Mouse (Mus musculus): ENCODE measurements at regions not wholly inside any gene's neighbourhood (a gene's known extent, or its start where the extent isn't known, plus 50 kb on each side); places are given as distances from the start of the nearest gene placed in this dataset.
"Not testable (repeated sequence)": the region's sequence is repeated elsewhere in the genome, so short reads cannot be mapped to it uniquely, and the experiment has no call there.

DNA sequence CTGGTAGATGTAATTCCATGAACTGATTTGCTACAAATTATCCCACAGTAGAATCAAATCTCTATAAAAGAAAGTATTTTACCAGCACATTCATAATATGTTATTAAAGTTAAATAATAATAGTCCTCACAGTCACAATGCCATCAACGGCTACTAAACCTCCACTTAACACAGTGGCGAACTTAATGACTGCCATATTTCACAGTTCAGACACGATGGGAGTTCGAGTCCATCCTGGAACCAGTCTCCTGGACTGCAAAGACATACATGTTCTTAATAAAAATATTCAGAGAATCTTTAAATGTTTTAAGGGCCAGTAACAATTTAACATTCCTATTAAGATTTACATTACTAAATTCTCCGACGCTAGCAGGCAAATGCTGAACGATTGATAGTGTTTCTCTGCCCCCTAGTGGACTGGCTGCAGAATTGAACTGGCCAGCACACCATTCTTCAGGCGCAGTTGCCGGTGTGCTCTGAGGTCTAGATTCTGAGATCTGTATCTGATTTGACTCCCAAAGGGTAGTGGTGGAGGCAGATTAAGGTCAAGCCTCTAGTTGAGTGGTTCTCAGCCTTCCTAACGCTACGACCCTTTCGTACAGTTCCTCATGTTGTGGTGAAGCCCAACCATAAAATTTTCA, 182.3 kb downstream of the Csl start:
- DNase-seq (ENCODE audit: extremely low read depth, low read depth) = no peak

- DNase-seq (ENCODE audit: extremely low read depth, low read depth) = no peak
These were observed 181.1 kb downstream of the Csl start for GRCm38 (mm10) chr10:99578366-99578765.

- no peak for DNase-seq (ENCODE audit: extremely low read depth, low read depth)
These were observed 179.3 kb downstream of the Csl start for GRCm38 (mm10) chr10:99580191-99580590.

DNA sequence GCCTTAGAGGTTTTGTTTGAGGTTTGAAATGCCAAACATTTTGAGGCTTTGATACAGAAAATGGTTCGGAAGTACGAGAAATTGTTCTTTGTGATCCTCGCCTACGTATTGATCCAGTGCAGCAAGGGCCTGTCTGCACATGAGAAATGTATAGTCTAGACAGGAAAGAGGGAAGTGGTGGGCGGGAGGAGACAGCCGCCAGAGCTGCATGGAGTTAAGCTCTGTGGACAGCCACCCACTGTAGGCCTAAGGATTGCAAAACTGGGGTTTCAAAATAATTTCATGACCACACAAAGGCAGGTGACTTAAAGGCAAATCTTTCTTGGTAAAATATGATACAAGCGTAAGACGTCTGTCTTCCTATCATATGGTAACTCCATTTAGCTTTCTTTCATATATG, 178.4 kb downstream of the Csl start:
- DNase-seq (ENCODE audit: extremely low read depth, low read depth) = no peak

GRCm38 (mm10) chr10:99584855-99585254, 174.6 kb downstream of the Csl start:
- no peak for DNase-seq (ENCODE audit: extremely low read depth, low read depth)

GRCm38 (mm10) chr10:99592220-99592619, 167.2 kb downstream of the Csl start:
- no peak for DNase-seq (ENCODE audit: extremely low read depth, low read depth)

GRCm38 (mm10) chr10:99595659-99596058, 163.8 kb downstream of the Csl start:
- DNase-seq (ENCODE audit: extremely low read depth, low read depth) = no peak

GRCm38 (mm10) chr10:99599142-99600120, 160.0 kb downstream of the Csl start:
- DNase-seq (ENCODE audit: extremely low read depth, low read depth) = not testable (repeated sequence)

GRCm38 (mm10) chr10:99602331-99602730, 157.1 kb downstream of the Csl start:
- DNase-seq (ENCODE audit: extremely low read depth, low read depth) = no peak

DNA sequence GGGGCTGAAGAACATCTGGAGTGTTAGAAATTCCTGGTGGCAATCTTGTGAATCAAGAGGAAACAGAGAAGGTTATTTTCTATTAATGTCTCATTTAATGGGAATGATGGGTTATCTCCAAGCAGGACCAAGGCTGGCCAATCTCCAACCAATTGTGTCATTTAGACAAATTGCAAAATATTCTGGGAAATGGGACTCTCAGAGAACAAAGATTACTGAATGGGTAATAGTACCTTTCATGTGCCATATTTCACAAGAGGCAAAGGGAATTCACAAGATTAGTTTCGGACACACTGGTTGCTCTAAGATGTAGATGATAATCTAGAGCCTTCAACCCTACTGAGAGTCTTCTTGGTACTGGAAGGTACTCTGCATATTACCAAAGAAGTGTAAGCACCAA, 155.3 kb downstream of the Csl start:
- no peak for DNase-seq (ENCODE audit: extremely low read depth, low read depth)

DNA sequence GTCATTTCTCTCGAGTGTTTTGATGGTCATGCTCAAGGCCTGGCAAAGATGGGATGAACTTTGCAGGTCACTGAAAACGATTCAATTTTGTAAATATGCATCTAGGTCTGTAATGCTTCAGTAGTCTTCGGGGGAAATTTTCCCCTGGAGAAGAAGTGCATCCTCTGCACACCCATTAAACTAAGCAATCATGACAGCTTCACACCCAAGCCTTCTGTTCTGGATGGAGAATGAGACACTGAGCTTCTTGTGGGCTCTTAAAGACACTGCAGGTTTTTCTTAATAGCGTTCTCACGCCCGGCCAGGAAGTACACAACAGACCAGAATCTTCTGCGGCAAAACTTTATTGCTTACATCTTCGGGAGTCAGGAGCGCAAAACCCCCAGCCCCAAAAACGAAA, 151.0 kb downstream of the Csl start:
- no peak for DNase-seq (ENCODE audit: extremely low read depth, low read depth)

GRCm38 (mm10) chr10:99609420-99609819, 150.0 kb downstream of the Csl start:
- DNase-seq (ENCODE audit: extremely low read depth, low read depth) = no peak

DNA sequence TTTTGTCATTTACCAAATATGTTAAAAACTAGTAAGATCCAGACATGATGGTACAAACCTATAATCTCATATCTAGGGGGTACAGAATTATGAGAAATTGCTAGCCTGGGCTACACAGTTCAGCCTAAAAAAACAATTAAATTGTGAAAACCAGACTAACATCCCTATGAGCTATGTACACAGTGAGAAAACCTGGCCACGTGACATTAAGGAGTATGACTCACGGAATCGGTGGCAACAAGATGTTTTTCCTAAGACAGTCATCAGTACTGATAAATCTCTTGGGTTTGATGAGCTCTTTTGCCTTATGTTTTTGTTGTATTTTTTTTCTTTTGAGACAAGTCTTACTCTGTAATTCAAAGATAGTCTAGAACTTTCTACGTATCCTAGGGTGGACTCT, 148.6 kb downstream of the Csl start:
- no peak for DNase-seq (ENCODE audit: extremely low read depth, low read depth)

DNA sequence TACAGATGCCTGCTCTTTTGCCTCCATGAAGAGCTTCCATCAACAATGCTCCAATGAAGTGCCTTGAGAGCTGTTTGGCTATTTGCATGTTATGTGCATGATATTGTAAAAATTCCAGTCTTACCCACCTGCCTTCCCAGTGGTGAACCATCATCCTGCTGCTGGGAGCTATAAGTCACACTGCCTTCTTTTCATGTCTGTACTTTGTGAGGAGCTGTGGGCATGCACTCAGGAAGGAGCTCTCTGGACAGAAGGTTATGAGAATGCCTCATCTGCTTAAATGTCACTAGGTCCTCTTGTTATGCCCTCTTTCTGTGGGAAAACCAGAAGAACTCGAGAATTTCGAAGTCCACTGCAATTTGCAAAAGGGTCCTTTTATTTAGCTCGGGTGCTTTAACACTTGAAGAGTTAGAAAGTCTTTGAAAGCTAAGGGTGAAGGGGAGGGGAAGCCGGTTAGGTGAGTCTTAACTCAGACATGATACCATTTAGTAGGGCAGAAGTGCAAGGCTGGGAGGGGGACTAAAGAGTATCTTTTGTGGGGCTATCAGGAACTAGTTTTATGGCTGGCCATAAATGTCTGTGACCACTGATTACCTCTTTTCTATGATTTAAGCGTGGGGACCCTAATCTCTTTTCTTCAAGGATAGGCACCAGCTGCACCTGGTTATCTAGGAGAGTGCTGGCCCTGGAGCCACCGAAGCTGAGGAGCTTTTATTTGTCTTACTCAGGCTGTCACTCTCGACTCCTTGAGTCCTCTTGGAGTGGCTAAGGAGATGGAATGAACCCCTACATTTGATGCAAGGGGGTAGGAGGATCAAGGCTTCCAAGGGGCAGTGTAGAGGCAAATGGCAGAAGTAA, 144.8 kb downstream of the Csl start:
- DNase-seq (ENCODE audit: extremely low read depth, low read depth) = no peak

GRCm38 (mm10) chr10:99615371-99615770, 144.1 kb downstream of the Csl start:
- no peak for DNase-seq (ENCODE audit: extremely low read depth, low read depth)

- peak; percentile 64 for DNase-seq (ENCODE audit: extremely low read depth, low read depth)
These were observed 143.7 kb downstream of the Csl start for GRCm38 (mm10) chr10:99615779-99616178.

DNA sequence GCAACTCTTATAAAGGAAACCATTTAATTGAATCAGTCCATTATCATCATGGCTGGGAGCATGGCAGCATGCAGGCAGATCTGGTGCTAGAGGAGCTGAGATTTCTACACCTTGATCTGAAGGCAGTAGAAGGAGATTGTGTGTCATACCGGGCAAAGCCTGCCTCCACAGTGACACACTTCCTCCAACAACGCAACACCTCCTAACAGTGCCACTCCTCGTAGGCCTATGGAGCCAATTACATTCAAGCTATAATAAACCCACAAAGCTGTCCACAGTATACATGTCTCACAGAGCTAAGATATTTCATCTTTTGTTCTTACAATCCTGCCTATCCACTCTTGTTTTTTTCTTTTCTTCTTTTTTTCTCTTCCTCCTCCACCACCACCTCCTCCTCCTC, 141.8 kb downstream of the Csl start:
- no peak for DNase-seq (ENCODE audit: extremely low read depth, low read depth)

- DNase-seq (ENCODE audit: extremely low read depth, low read depth) = peak; percentile 44
These were observed 139.9 kb downstream of the Csl start for GRCm38 (mm10) chr10:99619421-99620151.

DNA sequence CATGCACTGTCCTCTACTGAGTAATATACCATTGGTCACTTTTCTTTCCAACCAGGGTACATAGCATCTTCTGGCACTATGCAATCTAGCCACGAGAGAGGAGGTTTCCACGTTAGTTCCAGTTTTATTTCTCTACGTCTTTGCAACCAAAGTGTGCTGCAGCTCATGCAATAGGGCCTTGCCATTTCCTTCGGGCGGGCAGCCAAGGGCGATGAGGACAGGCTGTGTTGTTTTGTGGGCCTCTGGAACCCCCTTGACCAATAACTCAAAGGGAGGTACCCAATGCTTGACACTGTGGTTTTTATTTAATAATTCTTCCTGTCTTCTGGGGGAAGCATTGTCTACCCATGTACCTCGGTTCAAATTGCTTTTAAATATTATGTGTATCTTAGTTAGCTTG, 139.0 kb downstream of the Csl start:
- DNase-seq (ENCODE audit: extremely low read depth, low read depth) = no peak

DNA sequence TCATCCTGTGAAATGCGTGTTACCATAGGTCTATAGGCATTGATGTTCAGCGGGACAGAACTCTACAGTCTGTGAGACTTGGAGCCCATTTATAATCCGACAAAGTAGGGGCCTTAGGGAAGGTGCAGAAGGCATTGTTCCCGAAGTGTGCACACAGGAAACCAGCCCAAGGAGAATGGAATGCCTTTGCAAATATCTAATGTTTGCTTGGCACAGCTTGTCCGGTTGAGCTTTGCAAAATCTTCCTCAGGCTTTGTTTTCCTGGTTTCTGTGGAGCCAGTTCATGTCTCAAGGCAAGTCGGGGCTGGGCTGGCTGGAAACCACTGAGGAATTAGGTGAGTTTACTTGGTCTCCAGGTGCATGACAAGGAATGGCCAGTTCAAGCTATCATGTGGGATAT, 132.1 kb downstream of the Csl start:
- DNase-seq (ENCODE audit: extremely low read depth, low read depth) = no peak
